Mouse (Mus musculus) E14TG2a.4 (cell line): ENCODE results near the gene Galk2.

Experiments used
- CTCF ChIP-seq: conservative IDR thresholded peaks from 2 replicates; pipeline ENCODE4 v1.5.1; 2014; ENCODE audit warnings: low read length
- NANOG ChIP-seq: IDR thresholded peaks from 2 replicates; pipeline ENCODE4 v1.6.1; 2014; ENCODE audit warnings: borderline replicate concordance, low read length, mixed read lengths
- POU5F1 ChIP-seq: IDR thresholded peaks from 2 replicates; pipeline ENCODE4 v1.6.1; 2014; ENCODE audit warnings: low read length, borderline replicate concordance

GRCm38 (mm10) chr2:125865585-125865984 is 6.7 kb downstream of the Galk2 start:
- TF ChIP-seq CTCF: no peak
- no peak for TF ChIP-seq POU5F1
- TF ChIP-seq NANOG: no peak
